Mouse (Mus musculus) gastrocnemius, postnatal 14 days (tissue): ENCODE data around the gene Fabp7. TPM values are rescaled to one million over a fixed set of nuclear protein-coding genes. Genes with fewer than 3 reads are reported as not detected.

ENCODE experiments used
- DNase-seq: peaks from one replicate; pipeline ENCODE4 v3.0.0; 2021; ENCODE audit warnings: mixed read lengths
- intact Hi-C: fragments of 180-260 bp; cut with DNase I; formaldehyde crosslinking; loops from one replicate; pipeline ENCODE4 v1.15.1; 2025; ENCODE audit warnings: low total_unique reads
- total RNA-seq, 2 experiments: library from RNA; stranded (reverse); gene quantifications; 2 replicates each; pipeline ENCODE4 v1.2.3; 2021

The Fabp7 gene
- total RNA-seq, 2 experiments from 2014 or later = 0.49 to 0.90 TPM

DNA sequence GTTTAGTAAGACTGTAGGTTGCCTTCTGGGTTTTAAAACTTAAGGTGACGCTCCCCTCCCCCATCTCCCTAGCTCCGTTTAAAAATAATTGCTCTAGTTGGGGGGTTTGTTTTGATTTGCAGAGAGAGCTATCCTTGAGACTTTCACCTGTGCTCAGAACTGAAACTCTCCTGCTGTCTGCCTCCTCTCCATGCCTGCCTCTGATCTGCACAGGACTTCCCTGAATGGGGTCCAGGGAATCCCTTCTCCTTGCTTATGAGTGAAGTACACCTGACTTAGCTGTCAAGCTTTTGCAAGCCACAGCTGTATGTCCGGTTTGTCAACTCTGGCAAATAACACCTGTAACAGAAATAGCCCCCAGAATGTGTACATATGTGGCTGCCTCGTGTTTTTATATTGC, 10.9 kb downstream of the Fabp7 start:
- DNase-seq = no peak
- intact Hi-C loops = no loop called here

DNA sequence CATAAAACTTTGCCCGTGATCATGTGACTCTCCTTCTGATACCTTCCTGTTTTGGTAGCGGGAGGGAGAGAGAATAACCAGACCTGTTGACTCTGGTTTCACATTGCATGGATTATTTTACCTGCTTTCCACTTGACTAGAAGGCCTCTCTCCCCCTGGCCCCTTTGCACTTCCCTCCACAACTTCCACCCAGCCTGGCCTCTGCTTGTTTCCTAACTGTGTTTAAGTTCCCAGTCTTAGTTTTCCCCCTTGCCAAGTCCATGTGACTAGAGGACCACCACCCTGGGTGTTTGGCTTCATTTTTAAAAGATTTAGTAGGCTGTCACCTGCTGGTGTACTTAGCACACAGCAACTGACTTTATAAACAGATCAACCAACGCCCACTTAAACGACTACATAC, 11.4 kb downstream of the Fabp7 start:
- no peak for DNase-seq
- intact Hi-C loops = no loop called here

DNA sequence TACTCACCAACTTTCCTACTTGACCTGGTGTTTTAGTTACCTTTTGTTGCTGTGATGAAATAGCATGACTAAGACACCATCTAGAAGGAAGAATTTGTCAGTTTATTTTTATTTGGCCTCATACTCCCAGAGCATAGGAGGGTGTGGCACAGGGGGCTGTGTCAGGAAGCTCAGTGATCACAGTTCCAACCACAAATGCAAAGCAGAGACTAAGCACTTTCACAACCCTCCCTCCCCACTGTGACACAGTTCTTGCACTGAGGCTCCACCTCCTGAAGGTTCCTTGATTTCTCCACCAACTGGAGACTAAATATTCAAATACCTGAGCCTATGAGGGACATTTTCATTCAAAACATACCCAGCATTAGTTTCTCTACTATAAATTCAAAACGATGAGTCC, 14.8 kb downstream of the Fabp7 start:
- DNase-seq = no peak
- intact Hi-C loops = no loop called here

DNA sequence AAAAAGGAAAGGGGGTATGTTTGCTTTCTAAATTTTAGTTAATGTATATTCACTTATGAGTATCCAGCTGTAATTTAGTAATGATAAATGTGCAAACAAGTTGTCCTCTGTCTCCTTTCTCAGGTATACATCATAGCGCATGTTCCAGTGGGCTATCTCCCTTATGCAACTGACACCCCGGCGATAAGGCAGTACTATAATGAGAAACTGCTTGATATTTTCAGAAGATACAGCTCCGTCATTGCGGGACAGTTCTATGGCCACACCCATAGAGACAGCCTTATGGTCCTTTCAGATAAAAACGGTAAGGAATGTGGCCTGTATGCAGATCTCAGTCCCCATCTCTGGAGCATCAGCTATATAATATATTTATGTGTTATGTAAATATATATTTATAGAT, 23.1 kb downstream of the Fabp7 start:
- intact Hi-C loops = no loop called here
- no peak for DNase-seq

DNA sequence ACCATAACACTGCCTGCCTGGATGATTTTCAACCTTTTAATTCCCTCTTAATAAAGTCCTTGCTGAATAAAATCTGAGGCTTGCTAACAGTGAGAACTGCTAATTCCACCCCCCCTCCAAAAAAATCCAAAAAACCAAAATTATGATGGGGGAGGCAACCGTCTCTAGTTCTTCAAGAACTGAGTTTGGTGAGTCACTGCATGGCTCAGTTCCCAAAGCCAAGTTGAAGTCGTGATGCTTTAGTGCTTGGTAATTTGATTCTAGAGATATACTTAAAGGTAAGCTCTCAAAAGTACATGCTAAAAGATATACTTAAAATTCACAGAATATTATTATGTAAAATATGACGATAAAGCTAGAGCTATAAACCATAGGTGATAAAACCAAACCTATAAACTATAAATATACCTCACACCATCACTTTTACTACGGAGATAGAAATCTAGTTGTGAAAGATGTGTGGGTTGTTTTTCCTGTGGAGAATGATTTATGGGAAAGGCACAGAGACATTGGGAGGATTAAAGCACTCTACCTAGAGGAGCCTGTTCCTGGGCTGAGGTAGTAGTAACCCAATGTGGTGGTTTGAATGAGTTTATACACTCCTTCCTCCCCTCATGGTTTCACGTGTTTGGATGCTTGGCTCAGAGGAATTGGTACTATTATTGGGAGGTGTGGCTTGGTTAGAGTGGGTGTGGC, 27.6 kb downstream of the Fabp7 start:
- no peak for DNase-seq
- intact Hi-C loops = no loop called here

DNA sequence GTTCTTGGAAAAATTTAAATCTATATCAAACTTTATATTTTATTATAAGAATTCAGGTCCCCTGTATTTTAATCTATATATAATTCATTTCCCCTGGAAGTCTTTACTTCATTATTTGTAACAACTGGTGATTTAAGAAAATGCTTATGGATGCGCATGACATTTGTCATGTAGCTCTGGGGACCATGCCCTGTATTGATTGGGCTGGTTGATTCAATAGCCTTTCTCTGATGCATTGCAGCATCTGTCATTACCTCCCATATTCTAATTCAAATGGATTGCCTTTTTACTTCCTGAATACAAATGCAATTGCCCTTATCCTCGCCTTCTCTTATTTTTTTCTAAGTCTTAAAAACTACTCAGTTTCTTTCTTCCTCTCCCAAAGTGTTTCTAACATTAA, 29.6 kb downstream of the Fabp7 start:
- DNase-seq = no peak
- intact Hi-C loops = no loop called here

DNA sequence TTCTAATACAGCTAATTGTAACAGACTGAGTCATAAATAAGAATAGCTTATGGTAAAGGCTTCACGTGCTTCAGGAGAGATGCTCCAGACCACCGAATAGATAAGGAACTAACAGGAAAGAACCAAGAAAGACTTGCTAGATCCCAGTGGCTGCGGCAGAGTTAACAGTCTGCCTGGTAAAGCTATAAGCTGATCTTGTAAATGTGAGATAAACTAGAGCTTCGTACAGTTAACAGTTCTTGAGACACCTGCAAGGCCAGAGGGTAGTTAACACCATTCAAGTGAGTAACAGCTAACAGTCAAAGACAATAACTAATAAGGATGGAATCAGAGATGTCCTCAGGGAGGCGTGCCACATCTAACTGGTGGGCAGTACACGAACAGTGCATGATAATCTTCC, 31.2 kb downstream of the Fabp7 start:
- intact Hi-C loops = no loop called here
- DNase-seq = no peak

DNA sequence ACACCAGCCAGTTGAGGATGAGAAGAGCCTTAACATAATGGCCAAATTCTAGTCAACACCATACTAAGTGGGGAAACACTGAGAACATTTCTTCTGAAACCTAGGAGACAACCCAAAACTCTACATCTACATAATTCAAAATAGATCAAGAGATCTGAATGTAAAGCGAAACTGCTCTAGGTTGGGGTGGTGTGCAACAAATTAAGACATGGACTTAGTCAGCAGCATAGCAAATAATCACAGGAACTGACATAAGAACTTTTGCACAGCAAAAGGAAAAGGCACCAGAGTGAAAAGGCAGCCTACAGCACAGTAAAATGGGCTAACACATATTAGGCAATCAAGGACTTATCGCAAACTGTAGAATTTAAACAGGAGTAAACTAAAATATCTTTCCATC, 34.5 kb downstream of the Fabp7 start:
- intact Hi-C loops = no loop called here
- no peak for DNase-seq

DNA sequence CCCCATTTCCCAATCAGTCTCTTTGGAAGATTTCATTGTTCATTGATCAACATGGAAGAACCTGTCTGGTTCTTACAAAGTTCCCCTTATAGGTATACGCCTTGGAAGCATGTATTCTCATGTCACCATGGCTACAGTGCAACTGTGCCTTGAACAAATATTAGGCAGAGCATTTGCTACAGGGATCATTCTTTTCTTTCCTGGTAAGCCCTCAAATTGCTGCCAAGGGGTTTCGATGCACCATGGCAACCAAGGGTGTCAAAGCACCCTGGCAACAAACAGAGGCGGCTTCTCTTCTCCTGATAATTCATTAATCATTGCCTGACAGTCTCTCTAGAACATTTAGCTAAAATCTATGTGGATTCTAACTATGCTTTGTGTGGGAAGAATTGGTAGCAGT, 37.8 kb downstream of the Fabp7 start:
- intact Hi-C loops = no loop called here

DNA sequence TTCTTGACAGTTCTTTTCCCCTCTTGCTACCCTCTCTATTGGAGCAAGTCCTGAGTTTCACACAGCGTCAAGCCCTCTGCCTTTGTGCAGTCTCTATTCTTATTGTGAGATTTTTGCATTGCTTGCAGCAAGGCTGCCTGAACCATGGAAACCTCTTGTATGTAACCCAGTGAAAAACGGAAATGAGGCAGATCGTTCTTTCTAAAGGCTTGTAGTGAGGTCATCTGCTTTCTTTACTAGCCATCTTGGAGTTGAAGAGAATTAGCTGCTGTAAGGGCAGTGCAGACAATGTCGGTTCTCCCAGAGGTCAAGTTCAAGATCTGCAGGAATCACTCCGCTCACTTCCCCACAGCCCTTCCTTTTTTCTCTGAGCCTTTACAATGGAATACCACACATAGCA, 44.0 kb downstream of the Fabp7 start:
- DNase-seq = no peak
- intact Hi-C loops = no loop called here

More for the DNA sequence above, 37.8 kb downstream of the Fabp7 start:
- DNase-seq = no peak

DNA sequence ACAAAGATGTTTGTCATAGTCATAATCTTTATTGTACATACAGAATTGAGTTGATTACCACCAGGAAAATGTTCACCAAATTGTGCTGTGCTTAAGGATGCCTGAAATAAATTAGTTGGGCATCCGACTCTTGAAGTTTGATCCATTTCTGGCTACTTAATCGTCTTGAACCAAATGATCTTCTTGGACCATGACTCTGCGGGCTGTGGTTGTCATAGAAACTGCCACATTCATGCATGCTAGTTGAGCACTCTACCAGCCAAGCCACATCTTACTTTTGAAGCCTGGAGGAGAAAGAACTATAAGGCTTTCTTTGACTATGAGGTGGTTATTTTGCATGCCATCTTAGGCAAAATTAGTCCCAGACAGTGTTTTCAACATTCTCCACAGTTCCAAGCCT, 44.9 kb downstream of the Fabp7 start:
- intact Hi-C loops = no loop called here
- DNase-seq = no peak

DNA sequence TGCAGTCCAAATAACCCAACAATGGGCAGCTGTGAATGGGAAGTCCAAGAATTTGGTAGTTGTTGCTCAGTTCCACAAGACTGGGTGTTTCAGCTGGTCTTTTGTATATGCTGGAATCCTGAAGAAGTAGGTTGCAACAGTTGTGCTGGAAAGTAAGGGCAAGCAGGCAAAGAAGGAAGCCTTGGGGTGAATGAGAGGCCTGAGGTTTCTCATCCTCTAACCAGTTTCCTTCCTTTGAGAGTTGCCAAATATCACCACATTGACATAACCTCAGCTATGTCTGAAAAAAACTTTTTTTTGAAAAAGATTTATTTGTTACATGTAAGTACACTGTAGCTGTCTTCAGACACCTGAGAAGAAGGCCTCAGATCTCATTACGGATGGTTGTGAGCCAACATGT, 50.4 kb downstream of the Fabp7 start:
- DNase-seq = no peak
- intact Hi-C loops = no loop called here

DNA sequence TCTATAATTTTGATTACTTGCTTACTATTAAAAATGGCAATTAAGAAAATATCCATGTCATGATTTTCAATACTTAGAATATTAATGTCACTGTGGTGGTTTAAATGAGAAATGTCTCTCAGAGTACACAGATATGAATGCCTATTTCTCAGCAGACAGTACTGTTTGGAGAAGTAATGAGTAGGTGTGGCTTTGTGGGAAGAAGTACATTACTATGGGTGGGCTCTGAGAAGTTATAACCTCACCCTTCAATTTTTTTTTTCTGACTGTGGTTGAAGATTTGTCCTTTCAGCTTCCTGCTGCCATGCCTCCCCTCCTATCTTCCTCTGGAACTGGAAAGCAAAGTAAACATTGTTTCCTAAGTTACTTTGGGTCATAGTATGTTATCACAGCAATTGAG, 51.3 kb downstream of the Fabp7 start:
- intact Hi-C loops = no loop called here
- no peak for DNase-seq

Other genes starting within 250 kb of the Fabp7 start
- not detected for gene Pkib, start 152.9 kb upstream of the Fabp7 start, total RNA-seq
- gene Smpdl3a, start 9.5 kb downstream of the Fabp7 start, total RNA-seq = 10 to 100 TPM; 20.7 to 27.5 TPM